In the genomic region with DNA sequence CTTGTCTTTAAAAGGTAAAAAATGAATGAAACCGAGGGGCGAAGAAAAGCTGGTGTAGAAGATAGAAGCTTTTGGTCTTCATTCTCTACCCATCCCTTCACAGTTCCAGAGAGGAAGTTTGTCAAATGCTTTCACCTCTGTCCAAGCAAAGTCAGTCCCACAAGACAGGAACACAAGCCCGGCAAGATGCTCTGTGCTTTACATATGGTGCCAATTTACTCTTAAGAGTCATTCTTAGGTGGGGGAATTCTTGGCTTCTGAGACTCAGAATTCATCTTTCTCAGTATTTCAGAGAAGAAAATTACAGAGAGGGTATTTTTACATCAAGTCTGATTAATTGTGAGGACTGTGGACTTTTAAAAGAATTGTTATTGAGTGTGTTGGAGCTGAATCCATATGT, we compare ENCODE assay signal across 19 mouse cellular contexts.
"Had no signal": no experiment of that assay in that cellular context is flagged by ENCODE, and none has a peak within 500 bp of the region (broad histone marks: within the 10 kb centered on the region; RNA-seq: fewer than 3 reads in every experiment).

No protein-coding gene starts in this region.

- H3K4me1 ChIP-seq: midbrain, embryonic 10.5 days; midbrain, embryonic 12.5 days; neural tube, embryonic 13.5 days; neural tube, embryonic 15.5 days had no signal

- H3K4me2 ChIP-seq: lung, embryonic 14.5 days; midbrain, embryonic 12.5 days; neural tube, embryonic 13.5 days; neural tube, embryonic 15.5 days had no signal

- H3K27ac ChIP-seq: midbrain, embryonic 10.5 days; midbrain, embryonic 12.5 days; neural tube, embryonic 13.5 days; neural tube, embryonic 15.5 days had no signal

- DNase-seq: lung, adult 18-20 months; lung, embryonic 14.5 days; lung, postnatal 10 days; lung, postnatal 4 days; midbrain, embryonic 14.5 days; retina, postnatal 1 day; right cerebral cortex, adult 18-20 months; right cerebral cortex, postnatal 25 days; right cerebral cortex, postnatal 4 days; spleen, adult 18-20 months; thymus, adult 18-20 months; thymus, postnatal 14 days; thymus, postnatal 36 days had no signal

- H3K4me3 ChIP-seq: midbrain, embryonic 10.5 days; midbrain, embryonic 12.5 days; myocyte; neural tube, embryonic 13.5 days; neural tube, embryonic 15.5 days had no signal

- H3K9ac ChIP-seq: lung, embryonic 14.5 days; midbrain, embryonic 12.5 days; neural tube, embryonic 13.5 days; neural tube, embryonic 15.5 days had no signal

- H3K9me3 ChIP-seq: midbrain, embryonic 10.5 days; midbrain, embryonic 12.5 days; neural tube, embryonic 15.5 days had no signal

- H3K36me3 ChIP-seq: midbrain, embryonic 10.5 days; midbrain, embryonic 12.5 days; neural tube, embryonic 13.5 days; neural tube, embryonic 15.5 days had no signal

- H3K27me3 ChIP-seq: midbrain, embryonic 12.5 days; neural tube, embryonic 13.5 days; neural tube, embryonic 15.5 days had no signal

- ATAC-seq: midbrain, embryonic 16.5 days had no signal
